In genomic region chr3:129199609-129200500, GRCm38 (mm10) we compare ENCODE assay signal across 9 mouse cellular contexts. TPM values are rescaled to one million over a fixed set of nuclear protein-coding genes. Genes with fewer than 3 reads are reported as not detected.
DNase-seq lines count a peak whose midpoint lies in the region; ATAC-seq lines count a peak whose summit lies in the region.
"Had no signal": no experiment of that assay in that cellular context is flagged by ENCODE, and none has a peak within 500 bp of the region (broad histone marks: within the 10 kb centered on the region; RNA-seq: fewer than 3 reads in every experiment).

Gene Pitx2, plus strand, starts transcription at chr3:129199878.

- peak within 1 kb of the TSS; percentile 86 for H3K4me2 ChIP-seq in intestine, embryonic 15.5 days (replicated peaks)
- peak within 1 kb of the TSS; percentile 42 for H3K4me2 ChIP-seq in midbrain, embryonic 15.5 days

- no peaks in the 10 kb centered on the region for H3K36me3 ChIP-seq in megakaryocyte, embryonic 14.5 days (replicated peaks; ENCODE audit: low read length)
- H3K36me3 ChIP-seq in forebrain, embryonic 10.5 days (replicated peaks) = no peaks in the 10 kb centered on the region
- H3K36me3 ChIP-seq in intestine, embryonic 15.5 days = no peaks in the 10 kb centered on the region
- H3K36me3 ChIP-seq in midbrain, embryonic 15.5 days (replicated peaks) = no peaks in the 10 kb centered on the region

- H3K9ac ChIP-seq in intestine, embryonic 15.5 days = peak within 1 kb of the TSS; percentile 60
- no peak within 1 kb of the TSS for H3K9ac ChIP-seq in midbrain, embryonic 15.5 days

- H3K27me3 ChIP-seq in megakaryocyte, embryonic 14.5 days (replicated peaks) = peaks cover 95% of the 10 kb centered on the region
- peaks cover 100% of the 10 kb centered on the region for H3K27me3 ChIP-seq in forebrain, embryonic 10.5 days (ENCODE audit: poor library complexity, severe bottlenecking)
- H3K27me3 ChIP-seq in intestine, embryonic 15.5 days (replicated peaks) = peaks cover 53% of the 10 kb centered on the region
- H3K27me3 ChIP-seq in midbrain, embryonic 15.5 days (replicated peaks) = peaks cover 75% of the 10 kb centered on the region

- under 1% methylated on average over 60 of the region's 60 CpGs for WGBS in forebrain, embryonic 10.5 days
- WGBS in intestine, embryonic 15.5 days = under 1% methylated on average over 60 of the region's 60 CpGs
- WGBS in midbrain, embryonic 15.5 days = under 1% methylated on average over 59 of the region's 60 CpGs

- H3K4me1 ChIP-seq in megakaryocyte, embryonic 14.5 days = peaks cover 29% of the 10 kb centered on the region
- peaks cover 51% of the 10 kb centered on the region for H3K4me1 ChIP-seq in forebrain, embryonic 10.5 days
- H3K4me1 ChIP-seq in intestine, embryonic 15.5 days (replicated peaks) = peaks cover 20% of the 10 kb centered on the region
- peaks cover 27% of the 10 kb centered on the region for H3K4me1 ChIP-seq in midbrain, embryonic 15.5 days

- no peak for ATAC-seq in megakaryocyte, adult 5-6 weeks (ENCODE audit: poor library complexity, severe bottlenecking)
- ATAC-seq in intestine, embryonic 15.5 days = peak; percentile 81
- ATAC-seq in midbrain, embryonic 15.5 days (replicated peaks) = peak; percentile 70

- peaks cover 29% of the 10 kb centered on the region; the same call in 1 of the 2 replicates for H3K9me3 ChIP-seq in megakaryocyte, embryonic 14.5 days
- no peaks in the 10 kb centered on the region for H3K9me3 ChIP-seq in forebrain, embryonic 10.5 days
- H3K9me3 ChIP-seq in intestine, embryonic 15.5 days = no peaks in the 10 kb centered on the region
- H3K9me3 ChIP-seq in midbrain, embryonic 15.5 days = no peaks in the 10 kb centered on the region

- H3K27ac ChIP-seq in forebrain, embryonic 10.5 days = peak within 1 kb of the TSS; percentile 63; the same call in 1 of the 2 replicates
- peak within 1 kb of the TSS; percentile 80 for H3K27ac ChIP-seq in intestine, embryonic 15.5 days
- H3K27ac ChIP-seq in midbrain, embryonic 15.5 days = peak within 1 kb of the TSS; percentile 47; the same call in 1 of the 2 replicates

- DNase-seq in forebrain, embryonic 10.5 days (ENCODE audit: extremely low spot score, low spot score) = peak; percentile 75
- DNase-seq in left cerebral cortex, adult 11 months (ENCODE audit: low spot score) = no peak
- no peak for DNase-seq in thymus, postnatal 4 days
- DNase-seq in ovary, postnatal 10 days (ENCODE audit: low spot score) = no peak

- peak within 1 kb of the TSS; percentile 74 for H3K4me3 ChIP-seq in megakaryocyte, embryonic 14.5 days (replicated peaks)
- peak within 1 kb of the TSS; percentile 55 for H3K4me3 ChIP-seq in forebrain, embryonic 10.5 days
- peak within 1 kb of the TSS; percentile 52 for H3K4me3 ChIP-seq in intestine, embryonic 15.5 days (replicated peaks)
- H3K4me3 ChIP-seq in midbrain, embryonic 15.5 days = peak within 1 kb of the TSS; percentile 31

RNA-seq across cellular contexts. Expression of gene Pitx2, which starts in this region (rescaled TPM):
- 0.11 TPM in 1 of 2 replicates, not detected in the other for polyA plus RNA-seq in megakaryocyte, embryonic 14.5 days (2012; ENCODE audit: insufficient read depth, low replicate concordance)
- not detected in 2 replicates for total RNA-seq in megakaryocyte, adult 5-6 weeks (2015)
- total RNA-seq in megakaryocyte, adult 5-6 weeks (2017) = not detected in 2 replicates
- polyA plus RNA-seq in forebrain, embryonic 10.5 days (2016; fragmentation: Nextera tagmentation; extraction: Ambion mirVana) = 11.1 and 15.3 TPM in 2 replicates
- polyA plus RNA-seq in intestine, embryonic 15.5 days (2015; fragmentation: Nextera tagmentation; extraction: Ambion mirVana) = 39.4 and 45.2 TPM in 2 replicates
- 41.0 and 60.5 TPM in 2 replicates for polyA plus RNA-seq in midbrain, embryonic 15.5 days (2015; fragmentation: Nextera tagmentation; extraction: Ambion mirVana)
- polyA plus RNA-seq: liver, adult 2 months had no signal

Comparison
In these comparisons a context has a peak if more than half of its experiments do, and no peak if none do; other contexts are left out.
1. RNA of gene Pitx2 (polyA plus RNA-seq): 41.0 to 60.5 TPM in midbrain, embryonic 15.5 days, 39.4 to 45.2 TPM in intestine, embryonic 15.5 days and 11.1 to 15.3 TPM in forebrain, embryonic 10.5 days; 0.11 TPM in megakaryocyte, embryonic 14.5 days; every median in the first group is over 10 times any median in the second.
2. Peak in every context shown above with its lines, with median percentiles within 50 percentile points of each other: H3K4me3 ChIP-seq and H3K27ac ChIP-seq.